Mouse (Mus musculus): ENCODE results near the gene Tbx10. TPM values are rescaled to one million over a fixed set of nuclear protein-coding genes. Genes with fewer than 3 reads are reported as not detected.
A peak's percentile ranks its signal among the peaks of the same experiment; 100 is the strongest.
"Not testable (repeated sequence)": the region's sequence is repeated elsewhere in the genome, so short reads cannot be mapped to it uniquely, and the experiment has no call there.

Gene Tbx10
- total RNA-seq, 2 experiments from 2014 or later = not detected

GRCm38 (mm10) chr19:4001752-4002151, 9.2 kb downstream of the Tbx10 start:
- no peak for ATAC-seq (replicated peaks; ENCODE audit: poor library complexity)

GRCm38 (mm10) chr19:4003112-4003511, 10.6 kb downstream of the Tbx10 start, which contains the start of gene Doc2g:
TSS of gene Doc2g (plus strand) at chr19:4003313.
- ATAC-seq (replicated peaks; ENCODE audit: poor library complexity) = no peak

GRCm38 (mm10) chr19:4003641-4004040, 11.1 kb downstream of the Tbx10 start:
- no peak for ATAC-seq (replicated peaks; ENCODE audit: poor library complexity)

- no peak for ATAC-seq (replicated peaks; ENCODE audit: poor library complexity)
These were observed 11.8 kb downstream of the Tbx10 start for GRCm38 (mm10) chr19:4004331-4004730.

GRCm38 (mm10) chr19:4005091-4005490, 12.5 kb downstream of the Tbx10 start:
- no peak for ATAC-seq (replicated peaks; ENCODE audit: poor library complexity)

GRCm38 (mm10) chr19:4005971-4006370, 13.4 kb downstream of the Tbx10 start:
- no peak for ATAC-seq (replicated peaks; ENCODE audit: poor library complexity)

GRCm38 (mm10) chr19:4011086-4011485, 18.5 kb downstream of the Tbx10 start:
- no peak for ATAC-seq (replicated peaks; ENCODE audit: poor library complexity)

GRCm38 (mm10) chr19:4012432-4013022, 20.0 kb downstream of the Tbx10 start, which contains the start of gene Ndufv1:
TSS of gene Ndufv1 (minus strand) at chr19:4012806.
- ATAC-seq (replicated peaks; ENCODE audit: poor library complexity) = peak; percentile 96

GRCm38 (mm10) chr19:4013066-4013465, 20.5 kb downstream of the Tbx10 start:
- ATAC-seq (replicated peaks; ENCODE audit: poor library complexity) = peak; percentile 10; the same call in 1 of the 2 replicates

GRCm38 (mm10) chr19:4014802-4015201, 22.2 kb downstream of the Tbx10 start:
- no peak for ATAC-seq (replicated peaks; ENCODE audit: poor library complexity)

- no peak for ATAC-seq (replicated peaks; ENCODE audit: poor library complexity)
These were observed 23.1 kb downstream of the Tbx10 start for GRCm38 (mm10) chr19:4015635-4016034.

- ATAC-seq (replicated peaks; ENCODE audit: poor library complexity) = no peak
These were observed 25.5 kb downstream of the Tbx10 start for GRCm38 (mm10) chr19:4017921-4018587.

GRCm38 (mm10) chr19:4018743-4019583, 26.4 kb downstream of the Tbx10 start:
- ATAC-seq (replicated peaks; ENCODE audit: poor library complexity) = peak; percentile 99

GRCm38 (mm10) chr19:4023185-4023584, 30.6 kb downstream of the Tbx10 start:
- ATAC-seq (replicated peaks; ENCODE audit: poor library complexity) = no peak

- no peak for ATAC-seq (replicated peaks; ENCODE audit: poor library complexity)
These were observed 35.0 kb downstream of the Tbx10 start for GRCm38 (mm10) chr19:4027576-4027975.

GRCm38 (mm10) chr19:4032668-4033067, 40.1 kb downstream of the Tbx10 start:
- no peak for ATAC-seq (replicated peaks; ENCODE audit: poor library complexity)

GRCm38 (mm10) chr19:4033298-4033697, 40.7 kb downstream of the Tbx10 start:
- ATAC-seq (replicated peaks; ENCODE audit: poor library complexity) = no peak

- no peak for ATAC-seq (replicated peaks; ENCODE audit: poor library complexity)
These were observed 41.2 kb downstream of the Tbx10 start for GRCm38 (mm10) chr19:4033742-4034141.

- no peak for ATAC-seq (replicated peaks; ENCODE audit: poor library complexity)
These were observed 43.9 kb downstream of the Tbx10 start for GRCm38 (mm10) chr19:4036327-4037045.

GRCm38 (mm10) chr19:4037154-4037787, 44.7 kb downstream of the Tbx10 start:
- ATAC-seq (replicated peaks; ENCODE audit: poor library complexity) = not testable (repeated sequence)
